Mouse (Mus musculus): ENCODE data around the gene Llgl2. TPM values are rescaled to one million over a fixed set of nuclear protein-coding genes. Genes with fewer than 3 reads are reported as not detected.
A peak's percentile ranks its signal among the peaks of the same experiment; 100 is the strongest.

The Llgl2 gene
- total and polyA plus RNA-seq, 3 experiments: 3.8 to 12.3 (median 9.2) TPM

GRCm38 (mm10) chr11:115898886-115899285 lies 75.0 kb downstream of the Llgl2 start:
- no peaks in the 10 kb centered on the region for H3K27me3 ChIP-seq (replicated peaks)
- DNase-seq (ENCODE audit: extremely low read depth): peak; percentile 75
- dilution Hi-C loops (cut with MboI; ENCODE audit: extremely low pct_ligation_motif_present, extremely low pct_unique_long_range_greater_than_20kb, low sequenced_read_pairs): no loop called here
- H3K27ac ChIP-seq (ENCODE audit: insufficient read depth, low read depth): no peak overlapping the region
- H3K36me3 ChIP-seq (replicated peaks in 1 of 2; ENCODE audit: control insufficient read depth in 1 of 2, insufficient read depth in 1 of 2, low read length in 1 of 2): peaks cover 36 to 86% of the 10 kb centered on the region in 2 experiments
- H3K9ac ChIP-seq (ENCODE audit: insufficient read depth, low read depth): no peak overlapping the region
- H3K79me2 ChIP-seq (replicated peaks; ENCODE audit: control insufficient read depth, extremely low read depth, insufficient read depth, poor library complexity, severe bottlenecking): no peaks in the 10 kb centered on the region
- no peak overlapping the region for H3K4me3 ChIP-seq (replicated peaks in 1 of 3; ENCODE audit: low read depth in 2 of 3, low read length in 2 of 3, poor library complexity in 1 of 3)
- in situ Hi-C loops (cut with MboI; ENCODE audit: low pct_ligation_motif_present, low pct_unique_long_range_greater_than_20kb, low sequenced_read_pairs): no loop called here
- no peak overlapping the region for H3K4me2 ChIP-seq (ENCODE audit: insufficient read depth, low read depth, poor library complexity, severe bottlenecking)
- TF ChIP-seq NELFE (IDR thresholded peaks at IDR 0.05; ENCODE audit: low read depth, low read length) (peak; percentile 48; the same call in 1 of the 2 replicates), MAZ (IDR thresholded peaks at IDR 0.05; ENCODE audit: low read depth, low read length) (no peak), KAT2A (IDR thresholded peaks at IDR 0.05; ENCODE audit: insufficient replicate concordance, low read length) (no peak), ZNF384 (IDR thresholded peaks at IDR 0.05; ENCODE audit: low read depth, low read length) (no peak), MXI1 (IDR thresholded peaks at IDR 0.05; ENCODE audit: low read depth, low read length) (no peak; the same call in 1 of the 2 replicates), CHD2 (IDR thresholded peaks at IDR 0.05; ENCODE audit: low read length) (no peak), RAD21 (IDR thresholded peaks at IDR 0.05; ENCODE audit: low read depth, low read length) (peak; percentile 33), USF2 (conservative IDR thresholded peaks at IDR 0.05; ENCODE audit: low read depth, low read length) (no peak), GABPA (IDR thresholded peaks at IDR 0.05; ENCODE audit: insufficient replicate concordance, low read depth, low read length) (no peak), RCOR1 (conservative IDR thresholded peaks at IDR 0.05; ENCODE audit: low read depth, low read length) (no peak), CTCF (conservative IDR thresholded peaks at IDR 0.05 in 1 of 2, IDR thresholded peaks at IDR 0.05 in 1 of 2; ENCODE audit: low read depth in 2 of 2, low read length in 2 of 2) (peak; percentile 80 to 95), TBP (conservative IDR thresholded peaks at IDR 0.05; ENCODE audit: low read depth, low read length) (no peak), MAFK (IDR thresholded peaks at IDR 0.05; ENCODE audit: insufficient replicate concordance, low read length) (no peak), SMC3 (IDR thresholded peaks at IDR 0.05; ENCODE audit: low read depth, low read length) (peak; percentile 59), IRF4 (IDR thresholded peaks at IDR 0.05; ENCODE audit: low read depth, low read length) (0 out of 2 replicates have a peak, but pooled peaks have one; percentile 8), CHD1 (IDR thresholded peaks at IDR 0.05; ENCODE audit: low read depth, low read length) (no peak), ELF1 (IDR thresholded peaks at IDR 0.05; ENCODE audit: low read depth, low read length) (no peak), MAX (IDR thresholded peaks at IDR 0.05; ENCODE audit: low read length) (peak; percentile 14; the same call in 1 of the 2 replicates)
- H3K4me1 ChIP-seq (ENCODE audit: control insufficient read depth in 1 of 2, insufficient read depth in 2 of 2): peaks cover 14 to 65% of the 10 kb centered on the region in 2 experiments
- H3K9me3 ChIP-seq (replicated peaks; ENCODE audit: low read length): no peaks in the 10 kb centered on the region

GRCm38 (mm10) chr11:115899486-115900266 lies 75.8 kb downstream of the Llgl2 start, which contains the start of gene Smim5:
Smim5 (plus strand) TSS chr11:115899966.
- in situ Hi-C loops (cut with MboI; ENCODE audit: low pct_ligation_motif_present, low pct_unique_long_range_greater_than_20kb, low sequenced_read_pairs): no loop called here
- Histone ChIP-seq H3K4me3 (replicated peaks in 1 of 3; ENCODE audit: low read depth in 2 of 3, low read length in 2 of 3, poor library complexity in 1 of 3) (no peak within 1 kb of the TSS), H3K27ac (ENCODE audit: insufficient read depth, low read depth) (no peak within 1 kb of the TSS), H3K9me3 (replicated peaks; ENCODE audit: low read length) (no peaks in the 10 kb centered on the region), H3K9ac (ENCODE audit: insufficient read depth, low read depth) (no peak within 1 kb of the TSS), H3K79me2 (replicated peaks; ENCODE audit: control insufficient read depth, extremely low read depth, insufficient read depth, poor library complexity, severe bottlenecking) (no peaks in the 10 kb centered on the region), H3K27me3 (replicated peaks) (no peaks in the 10 kb centered on the region), H3K4me1 (ENCODE audit: control insufficient read depth in 1 of 2, insufficient read depth in 2 of 2) (peaks cover 22 to 73% of the 10 kb centered on the region in 2 experiments), H3K36me3 (replicated peaks in 1 of 2; ENCODE audit: control insufficient read depth in 1 of 2, insufficient read depth in 1 of 2, low read length in 1 of 2) (peaks cover 30 to 81% of the 10 kb centered on the region in 2 experiments), H3K4me2 (ENCODE audit: insufficient read depth, low read depth, poor library complexity, severe bottlenecking) (no peak within 1 kb of the TSS)
- TF ChIP-seq SIN3A (IDR thresholded peaks at IDR 0.05; ENCODE audit: low read length) (peak; percentile 81), ZKSCAN1 (IDR thresholded peaks at IDR 0.05; ENCODE audit: borderline replicate concordance, low read depth, low read length) (no peak)
- DNase-seq (ENCODE audit: extremely low read depth): peak; percentile 72
- dilution Hi-C loops (cut with MboI; ENCODE audit: extremely low pct_ligation_motif_present, extremely low pct_unique_long_range_greater_than_20kb, low sequenced_read_pairs): no loop called here
